8 mouse cellular contexts compared by ENCODE assay signal in the genomic region with DNA sequence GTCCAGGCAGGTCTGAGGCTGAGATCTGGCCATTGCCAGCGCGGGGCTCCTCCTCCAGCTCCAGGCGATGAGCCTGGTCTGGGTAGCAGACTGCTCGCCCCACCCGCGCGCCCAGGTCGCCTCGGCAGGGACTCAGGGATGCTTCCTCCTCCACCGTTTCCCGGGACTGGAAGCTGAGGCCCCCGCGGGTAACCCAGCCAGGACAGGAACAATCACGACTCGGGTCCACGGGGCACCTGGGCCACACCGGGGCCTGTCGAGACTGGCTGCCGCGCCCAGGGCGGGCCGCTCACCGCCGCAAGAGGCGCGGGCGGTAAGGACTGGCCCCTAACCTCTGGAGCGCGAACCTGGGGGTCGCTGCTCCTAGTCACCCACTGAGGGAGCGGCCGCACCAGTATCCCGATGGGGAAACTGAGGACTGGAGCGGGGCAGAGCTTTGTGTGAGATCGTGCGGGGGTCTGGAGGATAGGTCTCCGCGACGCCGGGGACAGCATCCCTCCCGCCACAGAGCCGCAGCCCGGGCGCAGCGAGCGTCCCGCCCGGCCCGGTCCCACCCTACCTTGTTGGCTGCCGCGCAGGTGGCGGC. TPM values are rescaled to one million over a fixed set of nuclear protein-coding genes. Genes with fewer than 3 reads are reported as not detected.
A peak's percentile ranks its signal among the peaks of the same experiment; 100 is the strongest.
DNase-seq lines count a peak whose midpoint lies in the region; ATAC-seq and TF ChIP-seq lines count a peak whose summit lies in the region.

No protein-coding gene starts in this region.

- H3K36me3 ChIP-seq in hindbrain, embryonic 16.5 days (ENCODE audit: control insufficient read depth, insufficient read depth, low read length): no peaks in the 10 kb centered on the region
- no peaks in the 10 kb centered on the region for H3K36me3 ChIP-seq in lung, embryonic 16.5 days (ENCODE audit: control insufficient read depth, insufficient read depth, low read length)

- peak; percentile 54 for ATAC-seq in hindbrain, embryonic 16.5 days
- peak; percentile 21; the same call in 1 of the 2 replicates for ATAC-seq in lung, embryonic 16.5 days (ENCODE audit: low read depth)

- peak; percentile 46 to 55 for DNase-seq in left cerebral cortex, postnatal 36 days (ENCODE audit: low spot score in 2 of 2)
- no peak for DNase-seq in left cerebral cortex, adult 18-20 months (ENCODE audit: low spot score in 2 of 2)
- DNase-seq in embryo, embryonic 11 days: peak; percentile 49
- peak; percentile 59 for DNase-seq in right cerebral cortex, postnatal 25 days
- no peak for DNase-seq in frontal cortex, postnatal 14 days (ENCODE audit: low spot score in 2 of 2)

- no peak for TF ChIP-seq POLR2A in bone marrow macrophage, adult 2 months (IDR thresholded peaks at IDR 0.05; ENCODE audit: borderline replicate concordance, low read depth, low read length)

- peak overlapping the region; percentile 87 for H3K9ac ChIP-seq in hindbrain, embryonic 16.5 days (ENCODE audit: low read depth, low read length)
- H3K9ac ChIP-seq in lung, embryonic 16.5 days (ENCODE audit: low read length): peak overlapping the region; percentile 73

- intact Hi-C loops in left cerebral cortex, postnatal 36 days (cut with DNase I): no loop called here

- WGBS in hindbrain, embryonic 16.5 days: 0% methylated on average over 39 of the region's 52 CpGs
- WGBS in lung, embryonic 16.5 days: under 1% methylated on average over 41 of the region's 52 CpGs

- H3K27ac ChIP-seq in bone marrow macrophage, adult 2 months (ENCODE audit: insufficient read depth, low read depth, low read length): no peak overlapping the region
- H3K27ac ChIP-seq in hindbrain, embryonic 16.5 days (ENCODE audit: low read depth, low read length): peak overlapping the region; percentile 60; the same call in 1 of the 2 replicates
- no peak overlapping the region for H3K27ac ChIP-seq in lung, embryonic 16.5 days (ENCODE audit: low read length)

- H3K4me1 ChIP-seq in bone marrow macrophage, adult 2 months (ENCODE audit: control insufficient read depth, insufficient read depth, low read length): peaks cover 2% of the 10 kb centered on the region; the same call in 1 of the 2 replicates
- peaks cover 3% of the 10 kb centered on the region for H3K4me1 ChIP-seq in hindbrain, embryonic 16.5 days (ENCODE audit: control insufficient read depth, insufficient read depth, low read depth, low read length)
- peaks cover 3% of the 10 kb centered on the region for H3K4me1 ChIP-seq in lung, embryonic 16.5 days (replicated peaks; ENCODE audit: control insufficient read depth, insufficient read depth, low read length)

- H3K4me3 ChIP-seq in bone marrow macrophage, adult 2 months (ENCODE audit: insufficient read depth, low read length): peak overlapping the region; percentile 80
- peak overlapping the region; percentile 75 for H3K4me3 ChIP-seq in hindbrain, embryonic 16.5 days (ENCODE audit: low read length)
- peak overlapping the region; percentile 66 for H3K4me3 ChIP-seq in lung, embryonic 16.5 days (ENCODE audit: low read length)

- TF ChIP-seq CTCF in bone marrow macrophage, adult 2 months (IDR thresholded peaks at IDR 0.05; ENCODE audit: low read depth, low read length): no peak

- H3K9me3 ChIP-seq in hindbrain, embryonic 16.5 days (ENCODE audit: control insufficient read depth, low read length): no peaks in the 10 kb centered on the region
- H3K9me3 ChIP-seq in lung, embryonic 16.5 days (ENCODE audit: control insufficient read depth, low read length): no peaks in the 10 kb centered on the region

- peaks cover 7% of the 10 kb centered on the region for H3K27me3 ChIP-seq in hindbrain, embryonic 16.5 days (replicated peaks; ENCODE audit: control insufficient read depth, insufficient read depth, low read length)
- peaks cover 34% of the 10 kb centered on the region for H3K27me3 ChIP-seq in lung, embryonic 16.5 days (ENCODE audit: control insufficient read depth, insufficient read depth, low read depth, low read length)

- H3K4me2 ChIP-seq in hindbrain, embryonic 16.5 days (ENCODE audit: low read length): peak overlapping the region; percentile 93
- H3K4me2 ChIP-seq in lung, embryonic 16.5 days (ENCODE audit: low read depth, low read length): peak overlapping the region; percentile 99

RNA-seq across cellular contexts. Expression of a gene that starts 0.7 kb away (rescaled TPM):
- 10 to 100 TPM; 27.2 to 29.4 TPM for total RNA-seq in left cerebral cortex, postnatal 36 days (2021)
- total RNA-seq in left cerebral cortex, adult 18-20 months (2021): 10 to 100 TPM; 23.5 to 26.2 TPM
- 53.0 and 59.7 TPM in 2 replicates for polyA plus RNA-seq in bone marrow macrophage, adult 2 months (2012; ENCODE audit: insufficient read depth, insufficient read length, missing spikeins)
- 7.9 and 10.2 TPM in 2 replicates for polyA plus RNA-seq in hindbrain, embryonic 16.5 days (2015; fragmentation: Nextera tagmentation; extraction: Ambion mirVana)
- polyA plus RNA-seq in lung, embryonic 16.5 days (2015; fragmentation: Nextera tagmentation; extraction: Ambion mirVana): 5.2 TPM in 2 replicates

RNA-seq across cellular contexts. Expression of a gene that starts 48.7 kb away (rescaled TPM):
- total RNA-seq in left cerebral cortex, postnatal 36 days (2021): 1 to 10 TPM; 2.7 to 3.8 TPM
- 1 to 10 TPM; 4.0 to 4.4 TPM for total RNA-seq in left cerebral cortex, adult 18-20 months (2021)
- polyA plus RNA-seq in bone marrow macrophage, adult 2 months (2012; ENCODE audit: insufficient read depth, insufficient read length, missing spikeins): 2.9 and 3.3 TPM in 2 replicates
- 1.1 and 1.3 TPM in 2 replicates for polyA plus RNA-seq in hindbrain, embryonic 16.5 days (2015; fragmentation: Nextera tagmentation; extraction: Ambion mirVana)
- polyA plus RNA-seq in lung, embryonic 16.5 days (2015; fragmentation: Nextera tagmentation; extraction: Ambion mirVana): 4.2 and 4.3 TPM in 2 replicates

Comparison
In these comparisons a context has a peak if more than half of its experiments do, and no peak if none do; other contexts are left out.
1. DNase-seq: peak in left cerebral cortex, postnatal 36 days (2 of 2), embryo, embryonic 11 days (single experiment) and right cerebral cortex, postnatal 25 days (single experiment); none in left cerebral cortex, adult 18-20 months (0 of 2) and frontal cortex, postnatal 14 days (0 of 2).
2. Peak in every context shown above with its lines, with median percentiles within 50 percentile points of each other: H3K4me3 ChIP-seq.